Mouse (Mus musculus) forelimb bud, embryonic 11.5 days (tissue): ENCODE measurements around the gene Rhd.
A peak's percentile ranks its signal among the peaks of the same experiment; 100 is the strongest.
"Not testable (repeated sequence)": the region's sequence is repeated elsewhere in the genome, so short reads cannot be mapped to it uniquely, and the experiment has no call there.

Source experiments
- DNase-seq: peaks from one replicate; pipeline ENCODE4 v3.0.0-alpha.2; 2012; ENCODE audit warnings: low read depth, low spot score

Rhd gene

DNA sequence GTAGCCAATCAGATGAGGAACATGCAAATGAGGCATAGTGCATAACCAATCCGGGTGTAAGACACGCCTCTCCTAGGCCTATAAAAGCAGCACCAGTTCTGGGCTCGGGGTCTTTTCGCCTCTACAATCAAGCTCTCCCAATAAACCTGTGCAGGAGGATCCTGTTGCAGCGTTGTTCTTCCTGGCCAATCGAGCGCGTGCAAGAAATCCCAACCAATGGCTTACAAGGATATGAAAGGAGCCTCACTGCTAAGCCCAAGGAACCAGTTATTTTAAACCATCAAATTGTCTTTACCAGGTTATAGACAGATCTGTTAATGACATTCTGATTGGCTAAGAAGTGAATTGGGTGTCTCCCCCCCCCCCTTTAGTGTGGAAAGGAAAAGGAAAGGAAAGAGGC is 47.1 kb downstream of the Rhd start:
- not testable (repeated sequence) for DNase-seq

DNA sequence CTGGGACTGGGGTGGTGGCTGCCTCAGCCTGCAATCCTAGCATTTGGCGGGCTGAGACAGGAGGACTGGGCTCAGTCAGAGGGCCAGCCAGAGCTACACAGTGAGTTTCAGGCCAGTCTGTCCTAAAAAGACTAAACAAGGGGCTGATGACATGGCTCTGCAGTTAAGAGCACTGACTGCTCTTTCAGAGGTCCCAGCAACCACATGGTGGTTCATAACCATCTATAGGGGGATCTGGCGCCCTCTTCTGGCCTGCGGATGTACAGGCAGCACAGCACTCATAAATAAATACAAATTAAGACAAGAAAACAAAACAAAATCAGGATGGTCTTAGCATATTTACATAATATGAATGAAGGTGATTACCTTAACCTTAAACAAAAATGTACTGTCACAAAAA is 49.1 kb downstream of the Rhd start:
- peak; percentile 65 for DNase-seq

- no peak for DNase-seq
Measured at GRCm38 (mm10) chr4:134914122-134914863, 50.0 kb downstream of the Rhd start.

- DNase-seq: peak; percentile 89
Measured at GRCm38 (mm10) chr4:134914864-134915209, 50.5 kb downstream of the Rhd start, which contains the start of gene Tmem50a. Gene Tmem50a, minus strand, starts transcription at chr4:134915024.

- DNase-seq: no peak
Measured at GRCm38 (mm10) chr4:134915223-134916050, 51.1 kb downstream of the Rhd start.

DNA sequence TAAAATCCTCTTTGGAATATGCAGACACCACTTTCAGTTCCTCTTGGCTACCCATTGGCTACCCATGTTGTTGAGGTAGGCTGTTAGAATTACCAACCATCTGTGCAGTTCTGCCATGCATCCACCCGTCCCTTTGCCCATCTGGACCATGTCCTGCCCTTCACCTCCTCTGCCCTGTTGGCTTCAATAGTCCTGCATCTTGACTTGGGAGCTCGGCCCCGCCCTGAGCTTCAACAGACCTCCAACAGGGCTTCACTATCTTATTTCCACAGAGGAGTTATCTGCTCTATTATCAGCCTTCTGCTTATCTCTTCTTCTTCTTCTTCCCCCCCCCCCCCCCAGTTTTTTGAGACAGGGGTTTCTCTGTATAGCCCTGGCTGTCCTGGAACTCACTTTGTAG is 52.9 kb downstream of the Rhd start:
- no peak for DNase-seq

- DNase-seq: no peak
Measured at GRCm38 (mm10) chr4:134918381-134918780, 54.0 kb downstream of the Rhd start.

GRCm38 (mm10) chr4:134919733-134920540 is 55.6 kb downstream of the Rhd start:
- DNase-seq: no peak

DNA sequence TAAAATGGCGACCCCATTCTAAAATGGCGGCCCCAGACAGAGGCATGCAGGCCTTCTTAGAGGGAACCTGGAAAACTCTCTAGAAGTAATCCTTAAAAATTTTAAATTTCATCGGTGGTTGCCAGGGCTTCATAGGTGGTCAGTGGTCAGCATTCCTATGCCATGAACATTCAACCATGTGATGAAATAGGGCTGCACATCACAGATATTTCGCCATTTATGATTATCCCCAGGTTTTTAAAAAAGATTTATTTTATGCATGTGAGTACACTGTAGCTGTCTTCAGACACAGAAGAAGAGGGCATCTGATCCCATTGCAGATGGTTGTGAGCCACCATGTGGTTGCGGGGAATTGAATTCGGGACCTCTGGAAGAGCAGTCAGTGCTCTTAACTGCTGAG is 56.3 kb downstream of the Rhd start:
- no peak for DNase-seq

- no peak for DNase-seq
Measured at GRCm38 (mm10) chr4:134921703-134922102, 57.4 kb downstream of the Rhd start.

- no peak for DNase-seq
Measured at GRCm38 (mm10) chr4:134922111-134922924, 58.0 kb downstream of the Rhd start.

GRCm38 (mm10) chr4:134922925-134923244 is 58.5 kb downstream of the Rhd start:
- peak; percentile 64 for DNase-seq

- DNase-seq: peak; percentile 99
Measured at GRCm38 (mm10) chr4:134923258-134924018, 59.1 kb downstream of the Rhd start, which contains the start of gene Rsrp1. Gene Rsrp1, plus strand, starts transcription at chr4:134923592.

- DNase-seq: no peak
Measured at GRCm38 (mm10) chr4:134924019-134924741, 59.8 kb downstream of the Rhd start.

- DNase-seq: no peak
Measured at GRCm38 (mm10) chr4:134925206-134925605, 60.9 kb downstream of the Rhd start.

GRCm38 (mm10) chr4:134927815-134928463 is 63.6 kb downstream of the Rhd start:
- no peak for DNase-seq

- DNase-seq: no peak
Measured at GRCm38 (mm10) chr4:134928464-134928836, 64.1 kb downstream of the Rhd start.

- DNase-seq: no peak
Measured at GRCm38 (mm10) chr4:134929536-134929935, 65.2 kb downstream of the Rhd start.

DNA sequence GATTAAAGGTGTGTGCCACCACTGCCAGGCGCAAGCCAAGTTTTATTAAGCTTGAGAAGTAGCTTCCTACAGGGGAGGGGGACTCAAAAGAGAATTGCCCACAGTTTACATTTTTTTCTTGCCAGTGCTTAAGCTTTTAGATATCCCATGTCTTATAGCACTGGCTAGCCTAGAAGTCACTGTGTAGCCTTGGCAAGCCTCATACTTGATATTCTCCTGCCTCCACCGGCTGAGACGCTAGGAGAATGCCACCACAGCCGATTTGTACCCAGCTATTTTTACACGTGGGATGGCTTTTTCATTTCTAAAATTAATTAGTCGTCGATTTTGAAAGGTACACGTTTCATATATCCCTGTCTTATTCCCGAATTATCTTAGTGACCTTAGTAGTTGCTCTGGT is 65.9 kb downstream of the Rhd start:
- DNase-seq: no peak
